Mouse (Mus musculus): Measurements from ENCODE around the gene Dnajb5.

DNA sequence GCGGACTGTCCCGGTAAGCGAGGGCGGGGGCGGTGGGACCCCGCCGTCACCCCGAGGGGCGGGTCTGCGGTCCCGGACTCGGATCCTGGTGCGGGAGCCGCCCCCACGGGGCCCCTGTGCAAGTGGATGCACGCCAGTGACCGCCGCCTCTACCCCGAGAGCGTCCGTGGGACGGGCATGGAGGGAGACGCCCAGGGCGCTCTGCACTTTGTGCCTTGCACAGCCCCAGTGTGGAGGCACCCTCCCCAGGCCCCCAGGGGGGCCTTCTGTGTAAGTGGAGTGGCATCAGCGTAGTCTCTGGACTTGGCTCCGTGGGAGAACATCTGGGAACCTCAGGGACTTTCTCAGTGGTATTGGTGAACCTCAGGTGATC, 32.2 kb upstream of the Dnajb5 start:
- no peak for TF ChIP-seq CTCF (IDR thresholded peaks at IDR 0.05; ENCODE audit: insufficient read depth, low read depth, low read length)
- TF ChIP-seq POLR2A (IDR thresholded peaks at IDR 0.05; ENCODE audit: insufficient read depth, low read depth, low read length), result peak; percentile 5; the same call in 1 of the 2 replicates
